Comparison of ENCODE assay signal across 20 mouse cellular contexts in the genomic region with DNA sequence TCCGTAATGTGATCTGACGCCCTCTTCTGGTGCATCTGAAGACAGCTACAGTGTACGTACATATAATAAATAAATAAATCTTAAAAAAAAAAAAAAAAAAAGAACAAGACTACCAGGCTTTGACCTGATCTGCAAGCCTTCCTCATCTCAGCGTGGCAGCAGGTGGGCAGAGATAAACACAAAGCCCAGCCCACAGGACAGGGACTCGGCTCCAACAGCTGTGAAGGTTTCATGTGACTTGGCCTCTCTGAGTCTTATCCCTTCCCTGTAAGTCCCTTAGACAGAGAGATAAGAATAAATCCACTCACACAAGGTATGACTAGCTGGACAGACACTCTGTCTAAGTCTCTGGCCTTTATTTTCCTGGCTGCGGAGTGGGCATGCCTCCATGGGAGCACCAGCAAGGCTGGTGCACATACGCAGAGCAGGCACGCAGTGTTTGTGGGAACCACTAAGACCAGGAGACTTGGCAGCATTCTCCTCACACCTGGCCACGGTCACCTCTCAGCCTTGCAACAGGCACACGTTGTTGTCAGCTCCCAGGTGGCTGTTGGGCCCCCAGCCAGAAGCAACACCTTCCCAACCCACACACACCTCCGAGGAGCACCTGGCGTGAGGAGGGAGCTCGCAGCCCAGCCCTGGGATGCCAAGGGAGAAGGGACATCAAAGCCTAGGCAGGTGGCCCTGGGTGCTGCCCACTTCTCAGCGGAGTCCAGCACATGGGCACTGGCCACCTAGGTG. TPM values are rescaled to one million over a fixed set of nuclear protein-coding genes. Genes with fewer than 3 reads are reported as not detected.
A peak's percentile ranks its signal among the peaks of the same experiment; 100 is the strongest.
DNase-seq lines count a peak whose midpoint lies in the region; ATAC-seq and TF ChIP-seq lines count a peak whose summit lies in the region.
"Had no signal": no experiment of that assay in that cellular context is flagged by ENCODE, and none has a peak within 500 bp of the region (broad histone marks: within the 10 kb centered on the region; RNA-seq: fewer than 3 reads in every experiment).

No protein-coding gene starts in this region.

- no peak overlapping the region for H3K4me3 ChIP-seq in intestine, postnatal 0 days (ENCODE audit: low read depth, low read length)
- H3K4me3 ChIP-seq in intestine, embryonic 15.5 days (replicated peaks): no peak overlapping the region
- H3K4me3 ChIP-seq in embryonic facial prominence, embryonic 14.5 days (ENCODE audit: low read depth, low read length): no peak overlapping the region
- no peak overlapping the region for H3K4me3 ChIP-seq in stomach, postnatal 0 days (ENCODE audit: low read depth, low read length)
- H3K4me3 ChIP-seq: erythroblast, embryonic 14.5 days; gastrocnemius, adult 2 months; limb, embryonic 15.5 days; midbrain, embryonic 12.5 days had no signal

- no peaks in the 10 kb centered on the region for H3K9me3 ChIP-seq in intestine, postnatal 0 days (ENCODE audit: control insufficient read depth)
- H3K9me3 ChIP-seq in intestine, embryonic 15.5 days: no peaks in the 10 kb centered on the region
- no peaks in the 10 kb centered on the region for H3K9me3 ChIP-seq in embryonic facial prominence, embryonic 14.5 days (ENCODE audit: control insufficient read depth, low read length)
- no peaks in the 10 kb centered on the region for H3K9me3 ChIP-seq in stomach, postnatal 0 days (ENCODE audit: control insufficient read depth, low read length)
- H3K9me3 ChIP-seq: limb, embryonic 15.5 days; midbrain, embryonic 12.5 days had no signal

- H3K27ac ChIP-seq in intestine, postnatal 0 days (ENCODE audit: low read depth, low read length): no peak overlapping the region
- H3K27ac ChIP-seq in intestine, embryonic 15.5 days: no peak overlapping the region
- H3K27ac ChIP-seq in embryonic facial prominence, embryonic 14.5 days (replicated peaks; ENCODE audit: low read depth, low read length): no peak overlapping the region
- no peak overlapping the region for H3K27ac ChIP-seq in stomach, postnatal 0 days (replicated peaks)
- H3K27ac ChIP-seq: gastrocnemius, adult 2 months; limb, embryonic 15.5 days; liver, embryonic 14.5 days; midbrain, embryonic 12.5 days had no signal

- no peak for ATAC-seq in intestine, postnatal 0 days
- no peak for ATAC-seq in intestine, embryonic 15.5 days
- peak; percentile 13; the same call in 1 of the 2 replicates for ATAC-seq in embryonic facial prominence, embryonic 14.5 days (ENCODE audit: low read depth)
- no peak for ATAC-seq in stomach, postnatal 0 days (ENCODE audit: low FRiP score, low TSS enrichment)
- ATAC-seq: forebrain, embryonic 14.5 days; Patski had no signal

- intact Hi-C loops in left cerebral cortex, postnatal 10 days (cut with DNase I): no loop called here

- no peaks in the 10 kb centered on the region for H3K36me3 ChIP-seq in intestine, postnatal 0 days (ENCODE audit: control insufficient read depth, insufficient read depth)
- no peaks in the 10 kb centered on the region for H3K36me3 ChIP-seq in intestine, embryonic 15.5 days
- no peaks in the 10 kb centered on the region for H3K36me3 ChIP-seq in embryonic facial prominence, embryonic 14.5 days (ENCODE audit: control insufficient read depth, insufficient read depth, low read length)
- no peaks in the 10 kb centered on the region for H3K36me3 ChIP-seq in stomach, postnatal 0 days (ENCODE audit: control insufficient read depth, insufficient read depth, low read length)
- H3K36me3 ChIP-seq: G1E; limb, embryonic 15.5 days; midbrain, embryonic 12.5 days had no signal

- TF ChIP-seq CTCF in intestine, postnatal 0 days (IDR thresholded peaks at IDR 0.05; ENCODE audit: low read depth): 0 out of 2 replicates have a peak, but pooled peaks have one; percentile 3
- peak; percentile 13; the same call in 1 of the 2 replicates for TF ChIP-seq CTCF in stomach, postnatal 0 days (IDR thresholded peaks at IDR 0.05; ENCODE audit: low read depth)

- no peak overlapping the region for H3K9ac ChIP-seq in intestine, postnatal 0 days (ENCODE audit: low read depth, low read length)
- H3K9ac ChIP-seq in intestine, embryonic 15.5 days: no peak overlapping the region
- no peak overlapping the region for H3K9ac ChIP-seq in embryonic facial prominence, embryonic 14.5 days (ENCODE audit: low read depth, low read length)
- H3K9ac ChIP-seq in stomach, postnatal 0 days (ENCODE audit: low read length): no peak overlapping the region
- H3K9ac ChIP-seq: limb, embryonic 15.5 days; liver, embryonic 14.5 days; lung, embryonic 14.5 days; midbrain, embryonic 12.5 days had no signal

- peak; percentile 68 for DNase-seq in cerebellum, adult 9-11 months
- DNase-seq in cerebellum, postnatal 10 days: no peak
- DNase-seq in embryonic facial prominence, embryonic 14.5 days (ENCODE audit: low spot score): no peak
- DNase-seq in stomach, postnatal 0 days (ENCODE audit: low spot score): no peak
- DNase-seq in left cerebral cortex, postnatal 10 days (ENCODE audit: extremely low spot score in 1 of 2, low spot score in 2 of 2): no peak
- DNase-seq: adrenal gland, postnatal 36 days; gastrocnemius, adult 2 months; kidney, adult 2 months; kidney, postnatal 10 days; lung, embryonic 14.5 days had no signal

- no peaks in the 10 kb centered on the region for H3K27me3 ChIP-seq in intestine, postnatal 0 days (replicated peaks; ENCODE audit: control insufficient read depth, insufficient read depth, low read length)
- no peaks in the 10 kb centered on the region; the same call in 1 of the 2 replicates for H3K27me3 ChIP-seq in intestine, embryonic 15.5 days (replicated peaks)
- H3K27me3 ChIP-seq in embryonic facial prominence, embryonic 14.5 days (replicated peaks; ENCODE audit: control insufficient read depth, insufficient read depth, low read length): peaks cover 9% of the 10 kb centered on the region; the same call in 1 of the 2 replicates
- H3K27me3 ChIP-seq in stomach, postnatal 0 days (ENCODE audit: control insufficient read depth, insufficient read depth, low read length): no peaks in the 10 kb centered on the region
- H3K27me3 ChIP-seq: limb, embryonic 15.5 days; Patski had no signal

- H3K4me1 ChIP-seq in intestine, postnatal 0 days (replicated peaks; ENCODE audit: control insufficient read depth, insufficient read depth, low read length): peaks cover 12% of the 10 kb centered on the region; the same call in 1 of the 2 replicates
- peaks cover 61% of the 10 kb centered on the region for H3K4me1 ChIP-seq in intestine, embryonic 15.5 days (replicated peaks)
- peaks cover 19% of the 10 kb centered on the region for H3K4me1 ChIP-seq in embryonic facial prominence, embryonic 14.5 days (ENCODE audit: control insufficient read depth, insufficient read depth, low read length)
- H3K4me1 ChIP-seq in stomach, postnatal 0 days (replicated peaks; ENCODE audit: control insufficient read depth, insufficient read depth): no peaks in the 10 kb centered on the region

- TF ChIP-seq EP300 in stomach, postnatal 0 days (optimal IDR thresholded peaks at IDR 0.05): no peak

- no peak overlapping the region for H3K4me2 ChIP-seq in intestine, postnatal 0 days (replicated peaks; ENCODE audit: low read depth)
- H3K4me2 ChIP-seq in intestine, embryonic 15.5 days (replicated peaks): no peak overlapping the region
- H3K4me2 ChIP-seq in embryonic facial prominence, embryonic 14.5 days (ENCODE audit: low read depth, low read length): no peak overlapping the region
- H3K4me2 ChIP-seq in stomach, postnatal 0 days (replicated peaks; ENCODE audit: low read depth): no peak overlapping the region
- H3K4me2 ChIP-seq: limb, embryonic 15.5 days; lung, embryonic 14.5 days; midbrain, embryonic 12.5 days had no signal

- 74% methylated on average over 14 of the region's 14 CpGs for WGBS in intestine, postnatal 0 days
- 75% methylated on average over 14 of the region's 14 CpGs for WGBS in intestine, embryonic 15.5 days
- WGBS in embryonic facial prominence, embryonic 14.5 days: 76% methylated on average over 14 of the region's 14 CpGs
- whole genome bisulfite sequencing in stomach, postnatal 0 days: 69% methylated on average over 14 of the region's 14 CpGs

RNA-seq across cellular contexts. Expression of gene Unc5b, which starts 33.5 kb away (rescaled TPM):
- polyA plus RNA-seq in intestine, postnatal 0 days (2015; fragmentation: Nextera tagmentation; extraction: Ambion mirVana): 2.5 and 2.6 TPM in 2 replicates
- 4.6 and 5.1 TPM in 2 replicates for polyA plus RNA-seq in intestine, embryonic 15.5 days (2015; fragmentation: Nextera tagmentation; extraction: Ambion mirVana)
- polyA plus RNA-seq in embryonic facial prominence, embryonic 14.5 days (2014; fragmentation: Nextera tagmentation; extraction: Ambion mirVana): 6.1 and 6.6 TPM in 2 replicates
- polyA plus RNA-seq in stomach, postnatal 0 days (2015; fragmentation: Nextera tagmentation; extraction: Ambion mirVana): 3.8 and 4.1 TPM in 2 replicates
- total RNA-seq in left cerebral cortex, postnatal 10 days (2021): 1 to 10 TPM; 7.6 to 8.3 TPM
- total RNA-seq: neutrophil, adult 5-6 weeks had no signal
- polyA plus RNA-seq: erythroblast, embryonic 14.5 days; G1E had no signal

RNA-seq across cellular contexts. Expression of gene Slc29a3, which starts 45.3 kb away (rescaled TPM):
- 6.3 and 7.9 TPM in 2 replicates for polyA plus RNA-seq in intestine, postnatal 0 days (2015; fragmentation: Nextera tagmentation; extraction: Ambion mirVana)
- 9.1 and 11.1 TPM in 2 replicates for polyA plus RNA-seq in intestine, embryonic 15.5 days (2015; fragmentation: Nextera tagmentation; extraction: Ambion mirVana)
- 9.0 and 9.9 TPM in 2 replicates for polyA plus RNA-seq in embryonic facial prominence, embryonic 14.5 days (2014; fragmentation: Nextera tagmentation; extraction: Ambion mirVana)
- polyA plus RNA-seq in stomach, postnatal 0 days (2015; fragmentation: Nextera tagmentation; extraction: Ambion mirVana): 3.4 and 5.8 TPM in 2 replicates
- 10 to 100 TPM; 16.5 to 16.9 TPM for total RNA-seq in left cerebral cortex, postnatal 10 days (2021)
